Mouse (Mus musculus) kidney, embryonic 15.5 days (tissue): ENCODE results near the gene AL731706.1. TPM values are rescaled to one million over a fixed set of nuclear protein-coding genes. Genes with fewer than 3 reads are reported as not detected.
A peak's percentile ranks its signal among the peaks of the same experiment; 100 is the strongest.

ENCODE experiments used
- ATAC-seq: fragments of 200-750 bp; cut with Nextera tagmentation; replicated peaks from 2 replicates; pipeline ENCODE4 v1.8.0; 2017; ENCODE audit warnings: moderate TSS enrichment; ENCODE audit not compliant: low FRiP score
- H3K27ac ChIP-seq: fragments of 300-500 bp; sonication (generic); 2 replicates; pipeline ENCODE4 v1.5.1; 2015; ENCODE audit warnings: mild to moderate bottlenecking, inconsistent platforms
- H3K27me3 ChIP-seq: fragments of 300-500 bp; sonication (generic); 2 replicates; pipeline ENCODE4 v1.6.1; 2015; ENCODE audit warnings: inconsistent platforms
- H3K36me3 ChIP-seq: fragments of 300-500 bp; sonication (generic); 2 replicates; pipeline ENCODE4 v1.6.1; 2015; ENCODE audit warnings: inconsistent platforms
- H3K4me1 ChIP-seq: fragments of 300-500 bp; sonication (generic); 2 replicates; pipeline ENCODE4 v1.6.1; 2015; ENCODE audit warnings: inconsistent platforms
- H3K4me2 ChIP-seq: fragments of 300-500 bp; sonication (generic); 2 replicates; pipeline ENCODE4 v1.6.1; 2015; ENCODE audit warnings: moderate library complexity, mild to moderate bottlenecking, inconsistent platforms
- H3K4me3 ChIP-seq: fragments of 300-500 bp; sonication (generic); replicated peaks from 2 replicates; pipeline ENCODE4 v1.5.1; 2015; ENCODE audit warnings: mild to moderate bottlenecking, inconsistent platforms
- H3K9ac ChIP-seq: fragments of 300-500 bp; sonication (generic); 2 replicates; pipeline ENCODE4 v1.6.1; 2015; ENCODE audit warnings: mild to moderate bottlenecking, inconsistent platforms
- H3K9me3 ChIP-seq: fragments of 300-500 bp; sonication (generic); replicated peaks from 2 replicates; pipeline ENCODE4 v1.6.1; 2016; ENCODE audit warnings: inconsistent platforms
- WGBS: fragments of 180-500 bp; shearing (Covaris S2); methylation state at CpG from one replicate; pipeline ENCODE4 v1.1.7; 2015; ENCODE audit warnings: mixed read lengths; 5-methylcytosine and 5-hydroxymethylcytosine counted together
- polyA plus RNA-seq: library from polyadenylated mRNA; unstranded; fragments of >200 nt; fragmentation: Nextera tagmentation; extraction: Ambion mirVana; gene quantifications from 2 replicates; pipeline ENCODE4 v1.2.1, GENCODE M21; 2015

Gene AL731706.1
- 30.7 and 38.3 TPM in 2 replicates for polyA plus RNA-seq

GRCm38 (mm10) chr2:136891068-136891950, at the start of gene AL731706.1, which contains the start of the genes Slx4ip and Mkks:
TSS of gene AL731706.1 (minus strand) at chr2:136891389.
TSS of gene Slx4ip (plus strand) at chr2:136891218.
TSS of gene Mkks (minus strand) at chr2:136891389.
- peak; percentile 98 for ATAC-seq
- H3K4me1 ChIP-seq = peaks cover 8% of the 10 kb centered on the region
- H3K9me3 ChIP-seq = no peaks in the 10 kb centered on the region
- peak within 1 kb of the TSS; percentile 72 for H3K9ac ChIP-seq
- peak within 1 kb of the TSS; percentile 56 for H3K4me2 ChIP-seq
- WGBS = under 1% methylated on average over 49 of the region's 49 CpGs
- H3K27me3 ChIP-seq = no peaks in the 10 kb centered on the region
- no peaks in the 10 kb centered on the region for H3K36me3 ChIP-seq
- H3K4me3 ChIP-seq = peak within 1 kb of the TSS; percentile 89
- peak within 1 kb of the TSS; percentile 97 for H3K27ac ChIP-seq

GRCm38 (mm10) chr2:136938249-136938648, 47.1 kb upstream of the AL731706.1 start:
- no peaks in the 10 kb centered on the region for H3K4me1 ChIP-seq
- no peak for ATAC-seq
- H3K9ac ChIP-seq = no peak overlapping the region
- no peak overlapping the region for H3K27ac ChIP-seq
- H3K4me3 ChIP-seq = no peak overlapping the region
- no peaks in the 10 kb centered on the region for H3K9me3 ChIP-seq
- no peak overlapping the region for H3K4me2 ChIP-seq
- 91% methylated on average over 1 of the region's 1 CpGs for WGBS
- no peaks in the 10 kb centered on the region for H3K27me3 ChIP-seq
- no peaks in the 10 kb centered on the region for H3K36me3 ChIP-seq

- no peaks in the 10 kb centered on the region for H3K36me3 ChIP-seq
- H3K4me1 ChIP-seq = no peaks in the 10 kb centered on the region
- 90% methylated on average over 4 of the region's 4 CpGs for WGBS
- no peak overlapping the region for H3K4me2 ChIP-seq
- H3K27me3 ChIP-seq = no peaks in the 10 kb centered on the region
- H3K9ac ChIP-seq = no peak overlapping the region
- no peak overlapping the region for H3K4me3 ChIP-seq
- H3K9me3 ChIP-seq = no peaks in the 10 kb centered on the region
- no peak overlapping the region for H3K27ac ChIP-seq
- ATAC-seq = no peak
Measured at GRCm38 (mm10) chr2:136936391-136937288, 45.5 kb upstream of the AL731706.1 start.

- no peaks in the 10 kb centered on the region for H3K9me3 ChIP-seq
- H3K27ac ChIP-seq = no peak overlapping the region
- no peaks in the 10 kb centered on the region for H3K36me3 ChIP-seq
- H3K4me1 ChIP-seq = peaks cover 12% of the 10 kb centered on the region; the same call in 1 of the 2 replicates
- no peak overlapping the region for H3K4me3 ChIP-seq
- H3K27me3 ChIP-seq = no peaks in the 10 kb centered on the region
- peak; percentile 52; the same call in 1 of the 2 replicates for ATAC-seq
- no peak overlapping the region for H3K9ac ChIP-seq
- H3K4me2 ChIP-seq = no peak overlapping the region
- WGBS = 56% methylated on average over 4 of the region's 4 CpGs
Measured at GRCm38 (mm10) chr2:136921003-136921408, 29.8 kb upstream of the AL731706.1 start.

GRCm38 (mm10) chr2:136920257-136920993, 29.2 kb upstream of the AL731706.1 start:
- H3K9me3 ChIP-seq = no peaks in the 10 kb centered on the region
- H3K27me3 ChIP-seq = no peaks in the 10 kb centered on the region
- 53% methylated on average over 3 of the region's 3 CpGs for WGBS
- no peak for ATAC-seq
- no peak overlapping the region for H3K9ac ChIP-seq
- H3K36me3 ChIP-seq = no peaks in the 10 kb centered on the region
- no peak overlapping the region for H3K27ac ChIP-seq
- no peak overlapping the region for H3K4me3 ChIP-seq
- H3K4me1 ChIP-seq = peaks cover 12% of the 10 kb centered on the region; the same call in 1 of the 2 replicates
- H3K4me2 ChIP-seq = no peak overlapping the region

- no peak overlapping the region for H3K4me3 ChIP-seq
- no peak overlapping the region for H3K27ac ChIP-seq
- 96% methylated on average over 1 of the region's 1 CpGs for WGBS
- ATAC-seq = no peak
- no peaks in the 10 kb centered on the region for H3K36me3 ChIP-seq
- no peaks in the 10 kb centered on the region for H3K9me3 ChIP-seq
- H3K4me2 ChIP-seq = no peak overlapping the region
- H3K4me1 ChIP-seq = peaks cover 12% of the 10 kb centered on the region; the same call in 1 of the 2 replicates
- no peak overlapping the region for H3K9ac ChIP-seq
- no peaks in the 10 kb centered on the region for H3K27me3 ChIP-seq
Measured at GRCm38 (mm10) chr2:136919433-136919832, 28.2 kb upstream of the AL731706.1 start.

- no peak overlapping the region for H3K9ac ChIP-seq
- H3K4me3 ChIP-seq = no peak overlapping the region
- 53% methylated on average over 3 of the region's 3 CpGs for WGBS
- H3K27ac ChIP-seq = no peak overlapping the region
- no peaks in the 10 kb centered on the region for H3K36me3 ChIP-seq
- no peak overlapping the region for H3K4me2 ChIP-seq
- H3K27me3 ChIP-seq = no peaks in the 10 kb centered on the region
- no peaks in the 10 kb centered on the region for H3K9me3 ChIP-seq
- H3K4me1 ChIP-seq = peaks cover 2% of the 10 kb centered on the region; the same call in 1 of the 2 replicates
- ATAC-seq = peak; percentile 56; the same call in 1 of the 2 replicates
Measured at GRCm38 (mm10) chr2:136914334-136914902, 23.2 kb upstream of the AL731706.1 start.

- Histone ChIP-seq H3K27ac (no peak overlapping the region), H3K4me3 (no peak overlapping the region), H3K4me1 (peaks cover 2% of the 10 kb centered on the region; the same call in 1 of the 2 replicates), H3K36me3 (no peaks in the 10 kb centered on the region), H3K9me3 (no peaks in the 10 kb centered on the region), H3K27me3 (no peaks in the 10 kb centered on the region), H3K9ac (no peak overlapping the region), H3K4me2 (no peak overlapping the region)
- ATAC-seq = no peak
- WGBS = 87% methylated on average over 3 of the region's 3 CpGs
Measured at GRCm38 (mm10) chr2:136913021-136913420, 21.8 kb upstream of the AL731706.1 start.

GRCm38 (mm10) chr2:136911958-136912411, 20.8 kb upstream of the AL731706.1 start:
- no peaks in the 10 kb centered on the region for H3K27me3 ChIP-seq
- no peaks in the 10 kb centered on the region for H3K36me3 ChIP-seq
- H3K4me2 ChIP-seq = no peak overlapping the region
- H3K27ac ChIP-seq = peak overlapping the region; percentile 48; the same call in 1 of the 2 replicates
- no peak for ATAC-seq
- no peaks in the 10 kb centered on the region for H3K9me3 ChIP-seq
- no peak overlapping the region for H3K9ac ChIP-seq
- 40% methylated on average over 4 of the region's 4 CpGs for WGBS
- no peak overlapping the region for H3K4me3 ChIP-seq
- H3K4me1 ChIP-seq = peaks cover 2% of the 10 kb centered on the region; the same call in 1 of the 2 replicates

- H3K4me2 ChIP-seq = no peak overlapping the region
- no peaks in the 10 kb centered on the region for H3K27me3 ChIP-seq
- H3K9ac ChIP-seq = no peak overlapping the region
- ATAC-seq = no peak
- H3K27ac ChIP-seq = no peak overlapping the region
- H3K4me3 ChIP-seq = no peak overlapping the region
- 89% methylated on average over 2 of the region's 2 CpGs for WGBS
- no peaks in the 10 kb centered on the region for H3K9me3 ChIP-seq
- H3K36me3 ChIP-seq = peaks cover 12% of the 10 kb centered on the region
- peaks cover 2% of the 10 kb centered on the region; the same call in 1 of the 2 replicates for H3K4me1 ChIP-seq
Measured at GRCm38 (mm10) chr2:136909298-136909697, 18.1 kb upstream of the AL731706.1 start.

- no peak for ATAC-seq
- peaks cover 12% of the 10 kb centered on the region for H3K36me3 ChIP-seq
- H3K27me3 ChIP-seq = no peaks in the 10 kb centered on the region
- H3K9ac ChIP-seq = no peak overlapping the region
- no peak overlapping the region for H3K27ac ChIP-seq
- H3K4me2 ChIP-seq = no peak overlapping the region
- H3K9me3 ChIP-seq = no peaks in the 10 kb centered on the region
- H3K4me1 ChIP-seq = peaks cover 2% of the 10 kb centered on the region; the same call in 1 of the 2 replicates
- WGBS = 77% methylated on average over 3 of the region's 3 CpGs
- no peak overlapping the region for H3K4me3 ChIP-seq
Measured at GRCm38 (mm10) chr2:136908596-136908995, 17.4 kb upstream of the AL731706.1 start.
